Mouse (Mus musculus): Measurements from ENCODE around the gene Slc7a11. TPM values are rescaled to one million over a fixed set of nuclear protein-coding genes. Genes with fewer than 3 reads are reported as not detected.

Slc7a11 gene
- total RNA-seq, 2 experiments from 2014 or later, result 23.0 to 28.7 TPM

DNA sequence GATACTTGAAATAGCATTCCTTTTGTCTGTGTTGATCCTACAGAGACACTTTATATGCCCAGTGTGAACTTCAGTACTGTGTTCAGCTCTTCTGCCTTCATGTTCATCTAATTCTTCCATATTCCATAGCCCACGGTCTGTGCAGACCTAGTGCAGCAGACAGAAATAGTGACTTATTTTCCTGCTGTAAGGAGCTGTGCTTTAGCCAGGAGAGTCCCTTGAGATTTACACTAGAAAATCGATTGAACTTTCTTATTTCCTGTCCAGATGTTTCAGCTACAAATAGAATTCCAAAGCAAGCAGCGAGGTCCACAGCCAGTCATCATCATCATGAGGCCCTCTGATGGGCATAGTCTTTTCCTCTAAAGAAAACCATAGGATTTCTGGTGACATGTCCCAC is 431.4 kb downstream of the Slc7a11 start:
- no peak for DNase-seq (ENCODE audit: extremely low spot score in 1 of 2, low spot score in 1 of 2)

DNA sequence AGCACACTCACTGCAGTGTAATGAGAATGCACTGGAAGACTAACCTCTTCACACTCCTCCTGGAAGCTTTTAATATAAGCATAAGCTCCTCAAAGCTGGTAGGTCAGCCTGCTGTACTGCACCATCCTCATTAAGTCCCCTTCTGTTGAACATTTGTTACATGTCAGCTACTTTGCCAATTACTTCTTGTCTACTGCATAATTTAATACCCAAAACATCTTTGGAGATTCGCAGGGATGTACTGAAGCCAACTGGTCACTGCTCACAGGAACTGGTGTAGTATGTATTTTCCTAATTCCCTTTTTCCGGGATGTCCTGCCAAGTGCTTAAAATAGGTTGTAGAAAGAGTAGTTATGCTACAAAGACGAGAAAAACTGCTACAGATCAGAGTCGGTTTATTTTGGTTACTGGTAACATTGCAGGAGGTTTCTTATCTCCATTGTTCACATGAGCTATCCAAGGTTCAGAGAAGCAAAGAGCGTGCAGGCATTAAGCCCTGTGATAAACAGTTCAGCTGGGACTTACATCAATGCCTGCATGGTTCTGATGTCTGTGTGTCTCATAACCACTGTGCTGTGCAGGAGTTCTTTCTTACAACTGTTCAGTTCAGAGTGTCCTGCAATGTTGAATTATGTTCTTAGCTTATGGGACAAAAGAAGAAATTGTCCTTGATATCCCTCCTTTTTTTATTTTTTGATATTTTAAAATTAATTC is 439.3 kb downstream of the Slc7a11 start:
- no peak for DNase-seq (ENCODE audit: extremely low spot score in 1 of 2, low spot score in 1 of 2)

DNA sequence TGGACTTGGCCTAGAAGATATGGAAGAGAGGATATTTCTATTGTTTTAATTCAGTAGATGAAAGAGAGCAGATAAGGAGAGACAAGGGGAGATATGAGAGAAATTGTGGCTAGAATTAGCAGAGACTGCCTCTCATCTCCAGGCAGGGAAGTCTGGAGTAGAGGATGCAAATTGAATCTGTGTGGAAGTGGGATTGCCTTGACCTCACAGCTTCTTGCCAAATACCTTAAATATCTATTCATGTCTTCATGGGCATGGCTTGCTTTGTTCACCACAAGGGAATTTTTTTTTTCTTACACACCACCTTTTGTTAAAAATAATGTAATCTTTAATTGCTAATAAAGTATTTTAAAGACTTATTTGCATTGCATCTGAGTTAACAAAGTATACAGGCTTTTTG is 441.3 kb downstream of the Slc7a11 start:
- DNase-seq (ENCODE audit: extremely low spot score in 1 of 2, low spot score in 1 of 2), result no peak

DNA sequence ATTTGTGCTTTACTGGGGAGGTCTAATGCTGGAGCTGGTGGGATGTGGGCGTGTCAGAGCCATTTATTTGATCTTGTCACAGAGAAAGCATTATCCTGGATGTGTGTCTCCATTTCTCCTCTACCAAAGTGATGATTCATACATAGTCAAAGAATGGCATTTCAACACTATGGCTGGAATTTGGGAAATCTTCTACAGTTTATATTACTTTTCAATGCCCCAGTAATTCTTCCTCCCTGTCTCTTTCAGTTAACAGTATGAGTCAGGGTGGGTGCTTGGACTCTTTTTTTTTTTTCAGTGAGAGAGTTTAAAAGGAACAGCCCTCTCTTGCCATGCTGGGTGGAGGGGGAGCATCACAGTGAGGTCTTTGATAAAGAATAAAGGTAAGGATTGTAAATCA is 441.8 kb downstream of the Slc7a11 start:
- DNase-seq (ENCODE audit: extremely low spot score in 1 of 2, low spot score in 1 of 2), result no peak

DNA sequence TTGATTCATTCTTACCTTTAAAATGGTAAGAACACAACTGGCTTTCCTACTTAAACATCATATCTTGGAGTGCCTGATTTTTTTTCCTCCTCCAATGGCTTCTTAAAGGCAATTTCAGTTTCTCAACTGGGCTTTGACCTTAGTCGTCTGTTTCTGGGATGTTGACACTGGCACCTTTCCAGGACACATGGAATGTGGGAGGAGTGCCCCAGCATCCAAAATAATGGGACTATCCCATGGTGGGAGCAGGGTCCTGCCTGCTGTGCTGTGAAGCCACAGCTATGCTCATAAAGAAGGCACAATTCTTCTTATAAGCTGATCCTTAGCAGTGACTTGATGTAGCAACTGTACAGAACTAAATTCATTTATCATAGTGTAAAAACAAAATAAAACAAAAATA is 450.5 kb downstream of the Slc7a11 start:
- no peak for DNase-seq (ENCODE audit: extremely low spot score in 1 of 2, low spot score in 1 of 2)

DNA sequence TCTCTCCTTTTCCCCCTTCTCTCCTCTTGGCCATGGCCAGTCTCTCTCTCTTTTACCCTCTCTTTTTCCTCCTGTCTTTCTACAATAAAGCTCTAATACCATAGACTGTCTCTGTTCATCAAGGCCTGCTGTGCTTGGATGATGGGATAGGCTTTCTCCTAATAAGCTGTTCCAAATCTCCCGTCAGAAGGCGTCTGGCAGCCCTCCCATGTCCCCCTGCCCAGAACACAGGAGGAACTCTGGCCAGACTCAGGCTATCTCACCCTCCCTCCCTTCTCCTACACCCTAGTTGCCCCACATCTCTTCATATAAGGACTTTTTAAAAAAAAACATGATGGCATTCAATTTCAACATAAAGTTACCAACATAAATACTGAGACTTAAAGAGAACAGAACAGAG is 456.2 kb downstream of the Slc7a11 start:
- no peak for DNase-seq (ENCODE audit: extremely low spot score in 1 of 2, low spot score in 1 of 2)

DNA sequence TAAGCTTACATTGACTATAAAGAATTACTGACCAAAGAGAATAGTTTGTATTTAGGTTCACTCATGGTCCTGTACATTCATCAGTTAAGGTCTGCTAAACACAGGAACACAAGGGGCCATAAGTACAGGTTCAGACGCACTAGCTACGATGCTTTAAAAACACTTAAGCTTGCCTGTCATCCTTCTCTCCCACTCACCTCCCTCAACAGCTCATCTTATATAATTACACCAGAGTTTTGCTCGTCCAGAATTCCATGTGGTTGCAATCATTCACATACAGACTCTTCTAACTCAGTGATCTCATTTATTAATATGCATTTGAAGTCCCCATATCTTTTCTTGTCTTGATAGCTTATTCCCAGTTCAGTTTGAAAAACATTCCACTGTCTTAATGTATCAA is 458.6 kb downstream of the Slc7a11 start:
- DNase-seq (ENCODE audit: extremely low spot score in 1 of 2, low spot score in 1 of 2), result no peak

DNA sequence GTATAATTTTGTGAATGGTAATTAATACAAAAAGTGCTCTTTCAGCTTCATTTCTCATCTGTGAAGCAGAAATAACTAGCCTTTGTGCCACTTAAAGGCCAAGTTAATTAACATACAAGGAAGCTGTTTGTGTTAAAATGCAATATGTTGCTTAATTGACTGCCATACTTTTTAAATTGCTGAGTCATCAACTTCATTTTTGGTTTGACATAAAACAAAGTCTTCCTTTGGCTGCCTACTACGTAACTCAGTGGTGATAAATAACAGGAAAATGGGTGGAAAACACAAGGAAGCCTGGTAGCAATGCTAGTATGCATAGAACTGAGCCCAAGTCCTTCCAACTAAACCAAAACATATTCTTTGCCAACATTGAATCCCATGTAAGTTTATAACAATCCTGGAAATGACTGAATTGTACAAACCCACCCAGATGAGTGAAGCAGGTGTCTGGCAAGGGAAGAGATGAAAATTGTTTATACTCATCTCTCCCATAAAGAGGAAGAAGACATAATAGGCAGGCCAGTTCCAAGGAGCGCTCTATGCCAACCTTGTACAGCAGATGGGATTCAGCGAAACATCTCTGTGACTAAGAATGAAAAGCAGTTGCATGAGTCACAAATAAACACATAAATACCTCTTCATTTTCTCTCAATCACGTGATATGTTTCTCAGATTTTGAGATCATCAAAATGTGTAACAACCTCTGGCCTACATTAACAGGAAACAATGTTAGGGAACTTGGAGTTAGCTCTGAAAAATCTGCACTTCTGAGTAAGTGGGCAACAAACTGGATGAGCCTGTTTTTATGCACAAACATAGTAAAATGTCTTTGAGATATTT is 459.8 kb downstream of the Slc7a11 start:
- DNase-seq (ENCODE audit: extremely low spot score in 1 of 2, low spot score in 1 of 2), result no peak

DNA sequence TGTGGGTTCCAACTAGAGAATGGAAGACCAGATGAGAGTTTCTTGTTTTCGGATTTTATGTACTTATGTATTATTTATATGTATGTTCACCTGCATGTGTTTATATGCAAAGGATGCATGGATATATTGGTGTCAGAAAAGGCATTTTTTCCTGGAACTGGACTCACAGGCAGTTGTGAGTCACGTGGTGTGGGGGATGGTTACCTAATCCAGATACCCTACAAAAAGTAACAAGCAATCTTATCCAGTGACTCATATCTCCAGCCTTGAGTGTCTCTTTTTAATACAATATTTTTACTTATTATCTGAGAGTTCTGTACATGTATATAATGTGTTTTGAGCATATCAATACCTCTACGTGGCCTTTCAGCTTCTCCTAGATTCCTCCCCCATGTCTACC is 469.4 kb downstream of the Slc7a11 start:
- DNase-seq (ENCODE audit: extremely low spot score in 1 of 2, low spot score in 1 of 2), result no peak

DNA sequence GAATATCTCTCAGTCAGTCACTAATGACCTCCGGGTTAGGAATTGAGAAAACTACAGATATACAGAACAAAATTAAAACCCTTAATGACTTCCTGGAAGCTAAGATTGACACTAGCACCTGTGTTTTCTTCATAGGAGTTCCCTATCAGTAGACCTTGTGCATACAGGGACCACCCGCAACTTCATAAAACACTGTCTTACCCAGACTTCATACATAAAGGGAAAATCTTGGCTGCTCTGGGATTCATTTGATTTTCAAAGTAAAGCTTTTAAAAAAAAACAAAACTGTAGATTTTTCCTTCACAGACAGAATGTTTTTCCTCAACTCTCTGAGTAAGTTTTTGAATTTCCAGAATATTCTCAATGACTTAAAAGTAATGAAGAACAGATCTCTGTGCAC is 477.8 kb downstream of the Slc7a11 start:
- DNase-seq (ENCODE audit: extremely low spot score in 1 of 2, low spot score in 1 of 2), result no peak

DNA sequence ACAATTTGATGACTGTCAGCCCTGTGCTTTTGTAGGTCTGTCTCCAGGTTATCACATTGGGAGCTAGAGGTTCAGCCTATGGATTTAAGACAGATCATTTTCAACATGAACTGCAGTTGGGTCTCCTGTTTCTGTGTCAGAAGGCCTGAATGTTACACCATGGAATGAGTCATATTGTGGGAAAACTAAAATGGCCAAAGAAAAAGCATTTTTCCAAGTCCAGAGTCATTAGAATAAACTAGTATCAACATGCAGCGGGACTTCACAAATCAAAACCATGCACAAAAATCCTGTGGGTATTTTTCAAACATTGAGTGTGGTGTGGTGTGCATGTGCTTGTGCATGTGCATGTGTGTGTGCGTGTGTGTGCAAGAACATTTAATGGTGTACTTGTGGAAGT is 482.8 kb downstream of the Slc7a11 start:
- DNase-seq (ENCODE audit: extremely low spot score in 1 of 2, low spot score in 1 of 2), result no peak

DNA sequence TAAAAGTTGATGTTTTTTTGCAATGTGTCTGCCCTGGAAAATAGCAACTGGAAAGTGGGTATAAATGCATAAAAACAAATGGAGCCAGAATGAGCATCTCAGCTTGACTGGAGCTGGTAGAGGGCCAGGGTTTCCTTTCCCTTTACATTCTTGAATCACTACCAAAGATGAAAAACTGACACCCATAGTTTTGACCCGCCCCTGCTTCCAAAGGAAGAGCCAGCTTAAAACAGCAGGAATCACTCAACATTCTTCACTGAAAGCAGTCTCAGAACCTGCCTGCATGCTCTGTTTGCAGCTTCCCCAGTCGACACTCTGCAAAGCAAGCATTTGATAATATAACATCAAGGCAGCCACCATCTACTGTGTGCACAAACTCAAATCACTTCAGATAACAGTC is 496.6 kb downstream of the Slc7a11 start:
- DNase-seq (ENCODE audit: extremely low spot score in 1 of 2, low spot score in 1 of 2), result no peak

DNA sequence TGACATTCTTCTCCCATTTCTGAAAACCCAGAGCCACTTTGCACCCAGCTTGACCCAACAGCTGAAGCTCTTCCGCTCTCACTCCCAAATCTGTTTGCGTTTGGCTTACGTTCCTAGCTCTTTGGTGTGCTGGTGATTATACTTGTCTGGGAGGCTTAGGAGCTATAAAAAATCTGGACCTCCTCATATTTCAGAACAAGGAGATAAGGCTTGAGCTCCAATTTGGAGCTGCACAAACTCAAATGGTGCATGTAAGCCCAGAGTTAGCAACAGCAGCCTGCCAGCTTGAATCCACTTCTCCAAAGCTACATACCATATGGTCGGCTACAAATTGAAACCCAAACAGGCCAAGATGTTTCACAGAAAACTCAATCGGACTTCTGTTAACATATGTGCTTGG is 498.6 kb downstream of the Slc7a11 start:
- DNase-seq (ENCODE audit: extremely low spot score in 1 of 2, low spot score in 1 of 2), result no peak

DNA sequence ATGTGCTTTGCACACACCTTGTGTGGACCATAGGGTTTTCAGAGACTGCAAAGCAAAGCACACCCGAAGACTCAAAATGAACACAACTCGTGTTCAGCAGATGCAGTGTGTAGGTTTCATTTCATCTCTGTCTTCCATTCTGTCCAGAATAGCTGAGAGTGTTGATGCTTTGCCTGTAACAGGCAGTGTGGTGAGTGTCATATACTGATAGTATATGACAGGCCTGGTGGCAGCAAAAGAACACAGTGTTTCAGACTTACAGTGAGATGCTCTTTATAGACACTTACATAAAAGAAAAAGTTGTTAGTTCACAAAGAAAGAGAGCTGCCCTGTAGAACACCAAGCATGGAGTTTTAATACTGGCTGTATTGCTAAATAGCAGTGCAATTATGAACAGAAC is 505.8 kb downstream of the Slc7a11 start:
- DNase-seq (ENCODE audit: extremely low spot score in 1 of 2, low spot score in 1 of 2), result no peak

DNA sequence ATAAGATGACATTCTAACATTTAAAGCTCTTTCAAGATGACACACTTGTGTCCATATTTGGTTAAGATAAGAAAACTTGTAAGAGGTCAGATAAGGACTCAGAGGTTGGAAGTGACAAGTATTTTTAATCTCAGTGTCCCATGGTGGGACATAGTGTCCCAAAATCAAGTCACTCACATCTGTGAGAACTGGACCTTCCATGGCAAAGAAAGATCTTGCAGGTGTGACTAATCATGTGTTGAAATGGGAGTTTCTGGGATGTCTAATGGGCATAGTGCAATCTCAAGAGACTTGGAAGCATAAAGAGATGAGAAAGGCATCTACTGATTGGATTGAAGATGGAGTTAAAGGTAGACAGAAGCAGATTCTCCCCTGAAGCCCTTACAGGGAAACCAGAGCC is 513.9 kb downstream of the Slc7a11 start:
- no peak for DNase-seq (ENCODE audit: extremely low spot score in 1 of 2, low spot score in 1 of 2)

DNA sequence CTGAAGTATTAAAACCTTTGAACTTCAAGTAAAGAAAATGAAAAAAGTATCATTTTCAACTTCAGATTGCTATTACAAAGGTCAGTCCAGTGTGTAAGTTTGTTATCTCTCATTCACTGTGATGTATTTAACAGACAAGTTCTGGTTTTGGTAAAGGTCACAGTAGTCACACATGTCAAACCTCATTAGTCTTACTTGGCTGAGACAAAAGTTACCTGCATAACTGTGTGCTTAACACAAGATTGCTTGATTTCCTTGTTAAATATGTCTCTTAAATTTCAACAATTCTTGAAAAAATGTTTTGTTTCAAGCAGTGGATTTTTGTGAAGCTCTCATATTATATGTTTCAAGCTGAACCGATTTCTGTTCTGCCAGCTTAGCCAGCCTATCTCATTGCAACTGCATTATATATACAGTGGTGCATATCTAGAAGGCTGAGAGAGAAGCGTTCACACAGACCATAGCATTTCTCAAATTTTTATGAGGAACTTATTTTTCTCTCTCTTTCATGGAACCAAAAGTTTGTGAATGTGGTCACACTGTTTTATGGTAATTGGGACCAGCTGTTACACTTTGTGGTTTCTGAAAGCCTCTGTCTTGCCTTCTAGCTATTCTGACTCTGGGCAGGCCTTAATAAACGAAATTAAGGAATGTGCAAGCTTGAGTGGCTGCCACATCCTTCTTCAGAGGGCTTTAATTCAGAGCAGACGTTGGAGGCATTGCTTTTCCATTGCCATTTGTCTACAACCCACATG is 514.7 kb downstream of the Slc7a11 start:
- no peak for DNase-seq (ENCODE audit: extremely low spot score in 1 of 2, low spot score in 1 of 2)

DNA sequence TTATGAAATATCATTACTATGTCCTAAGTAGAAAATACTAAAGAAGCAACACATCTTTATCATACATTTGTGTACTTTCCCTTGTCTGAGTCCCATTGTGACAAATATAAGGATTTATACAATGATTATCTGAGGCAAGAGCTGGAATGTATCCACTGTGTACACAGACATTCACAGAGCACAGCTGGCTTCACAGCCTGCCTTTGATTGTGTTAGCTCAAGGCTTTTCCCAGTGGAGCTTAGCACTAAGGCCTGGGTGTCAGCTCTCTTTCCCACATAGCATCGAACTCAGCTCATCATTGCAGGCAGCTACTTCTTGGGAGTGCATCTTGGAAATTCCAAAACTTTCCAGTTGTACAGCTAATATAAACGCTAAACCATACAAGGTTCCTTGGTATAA is 529.5 kb downstream of the Slc7a11 start:
- no peak for DNase-seq (ENCODE audit: extremely low spot score in 1 of 2, low spot score in 1 of 2)

DNA sequence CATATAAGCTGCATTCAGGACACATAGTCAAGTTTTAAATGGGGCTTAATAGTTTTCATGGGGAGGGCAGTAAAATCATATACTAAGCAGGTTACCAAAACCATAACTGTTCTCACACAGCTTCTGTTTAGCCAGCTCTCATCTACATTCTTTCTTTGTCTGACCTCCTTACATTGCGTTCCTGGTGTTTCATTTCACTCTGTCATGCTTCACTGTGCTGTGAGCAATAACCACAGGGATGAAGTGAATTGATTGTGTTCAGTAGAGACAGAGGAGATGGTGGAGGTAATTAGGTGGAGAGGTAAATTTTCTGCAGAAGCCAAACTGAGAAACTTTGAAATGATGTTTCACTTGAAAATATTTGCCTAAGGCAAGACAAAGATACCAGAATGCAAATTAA is 532.5 kb downstream of the Slc7a11 start:
- no peak for DNase-seq (ENCODE audit: extremely low spot score in 1 of 2, low spot score in 1 of 2)

DNA sequence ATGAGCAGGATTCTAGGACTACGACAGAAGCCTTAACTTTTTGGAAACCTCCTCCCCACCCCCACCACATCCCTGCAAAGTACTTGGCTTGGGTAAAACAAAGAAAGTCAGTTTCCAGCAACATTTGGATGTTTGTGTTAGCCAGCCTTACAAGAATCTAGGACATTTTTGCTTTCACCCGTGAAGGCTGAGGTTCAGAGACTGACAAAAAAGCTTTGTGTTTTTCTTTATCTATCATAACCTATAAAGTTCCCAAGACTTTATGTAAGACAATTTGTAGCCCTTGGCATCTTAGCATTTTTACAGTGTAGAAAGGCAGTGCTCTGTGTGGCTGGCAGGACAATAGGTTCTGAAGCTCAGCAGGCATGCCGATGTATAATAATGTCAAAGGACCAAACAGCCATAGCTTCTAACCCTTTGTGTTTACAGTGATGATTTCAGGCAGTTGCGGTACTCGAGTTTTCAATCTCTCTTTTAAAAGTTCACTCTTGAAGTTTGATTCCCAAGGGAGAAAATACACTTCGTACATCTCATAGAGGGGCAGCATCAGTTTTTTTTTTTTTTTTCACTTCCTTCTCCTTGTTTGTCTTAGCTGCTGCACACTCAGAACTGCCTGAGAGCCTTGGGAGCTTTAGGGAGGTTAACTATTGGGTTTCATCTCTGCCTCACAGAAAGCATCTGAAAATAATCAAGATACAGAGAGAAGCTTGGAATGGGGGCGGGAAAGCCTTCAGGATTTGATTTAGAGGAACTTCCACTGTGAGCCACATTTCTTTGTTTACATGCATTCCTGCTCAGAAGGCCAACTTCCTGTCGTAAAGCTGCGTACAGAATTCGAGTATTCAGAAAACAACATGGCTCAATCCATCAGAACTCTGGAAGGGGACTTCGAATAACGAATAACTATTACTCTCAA is 534.7 kb downstream of the Slc7a11 start:
- DNase-seq (ENCODE audit: extremely low spot score in 1 of 2, low spot score in 1 of 2), result no peak

DNA sequence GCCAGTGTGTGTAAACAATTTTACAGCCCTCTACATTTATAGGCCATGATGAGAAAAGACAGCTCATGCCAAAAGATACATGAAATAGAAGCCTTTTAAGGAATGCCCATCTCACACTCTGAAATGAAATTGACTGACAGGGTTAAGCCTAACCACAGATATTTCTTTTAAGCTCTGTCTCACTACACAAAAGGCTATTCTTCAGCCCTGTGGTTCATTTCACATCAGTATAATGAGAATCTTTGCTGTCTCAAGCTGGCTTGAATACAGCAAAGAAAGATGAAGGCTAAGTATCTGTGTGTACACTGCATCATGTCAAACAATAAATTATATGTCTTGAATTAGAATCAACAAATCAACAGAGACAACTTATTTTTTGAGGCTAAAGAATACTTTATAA is 549.5 kb downstream of the Slc7a11 start:
- no peak for DNase-seq (ENCODE audit: extremely low spot score in 1 of 2, low spot score in 1 of 2)
